Mouse (Mus musculus) cortical plate, adult 2 months (tissue): ENCODE data around the gene Stx6.

ENCODE experiments used
- CTCF ChIP-seq: fragments of 200-500 bp; IDR thresholded peaks from 2 replicates; pipeline ENCODE4 v1.5.1; 2011; ENCODE audit warnings: mild to moderate bottlenecking, control low read depth, low read length; ENCODE audit not compliant: insufficient read depth; ENCODE audit errors: extremely low read depth
- POLR2A ChIP-seq: fragments of 200-500 bp; IDR thresholded peaks from 2 replicates; pipeline ENCODE4 v1.6.1; 2011; ENCODE audit warnings: mild to moderate bottlenecking, low read length, control low read depth; ENCODE audit not compliant: insufficient read depth; ENCODE audit errors: extremely low read depth

- TF ChIP-seq POLR2A = no peak
- no peak for TF ChIP-seq CTCF
Measured at GRCm38 (mm10) chr1:155184191-155184590, 25.7 kb downstream of the Stx6 start.
